Mouse (Mus musculus): ENCODE measurements around the gene Mrpl23.

DNA sequence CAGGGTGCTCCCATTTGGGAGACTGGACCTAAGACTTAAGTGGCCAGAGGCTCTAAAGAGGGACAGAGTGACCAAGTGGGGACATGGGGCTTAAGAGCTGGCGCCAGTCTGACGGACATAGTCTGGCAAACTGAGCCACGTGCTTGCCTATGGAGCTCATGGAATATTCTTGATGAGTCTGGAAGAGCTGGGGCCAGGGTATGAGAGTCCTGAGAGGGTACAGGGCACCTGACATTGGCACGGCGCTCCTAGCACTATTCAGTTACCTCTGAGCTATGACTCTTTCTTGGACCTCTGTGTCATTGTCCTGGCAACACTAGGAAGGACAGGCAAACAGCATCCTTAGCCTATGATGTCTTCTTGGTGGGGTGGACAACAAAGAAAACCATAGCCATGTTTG lies 19.2 kb downstream of the Mrpl23 start:
- no peak for TF ChIP-seq CTCF (conservative IDR thresholded peaks at IDR 0.05; ENCODE audit: insufficient read depth, insufficient read length, low read depth, low read length)
- TF ChIP-seq POLR2A (IDR thresholded peaks at IDR 0.05; ENCODE audit: low read depth, low read length) = no peak

Measured in kidney, adult 2 months (tissue).